In genomic region chr2:101295678-101296368, GRCm38 (mm10) we compare ENCODE assay signal across 12 mouse cellular contexts.
DNase-seq lines count a peak whose midpoint lies in the region; ATAC-seq and TF ChIP-seq lines count a peak whose summit lies in the region.
"Had no signal": no experiment of that assay in that cellular context is flagged by ENCODE, and none has a peak within 500 bp of the region (broad histone marks: within the 10 kb centered on the region; RNA-seq: fewer than 3 reads in every experiment).

No protein-coding gene starts in this region.

- no peaks in the 10 kb centered on the region for H3K36me3 ChIP-seq in kidney, embryonic 15.5 days
- no peaks in the 10 kb centered on the region for H3K36me3 ChIP-seq in forebrain, embryonic 16.5 days (ENCODE audit: control insufficient read depth, insufficient read depth)
- no peaks in the 10 kb centered on the region for H3K36me3 ChIP-seq in liver, postnatal 0 days (replicated peaks; ENCODE audit: insufficient read depth, low read length)
- H3K36me3 ChIP-seq: stomach, embryonic 15.5 days had no signal

- no peak for TF ChIP-seq CTCF in liver, postnatal 0 days (IDR thresholded peaks at IDR 0.05; ENCODE audit: low read depth)

- DNase-seq in kidney, adult 18-20 months = no peak
- DNase-seq in right cerebral cortex, postnatal 10 days (ENCODE audit: low spot score in 2 of 2) = peak; percentile 34 to 46
- DNase-seq in right cerebral cortex, adult 18-20 months = no peak
- DNase-seq in right cerebral cortex, postnatal 4 days = peak; percentile 25
- DNase-seq in liver, postnatal 0 days = no peak
- DNase-seq in left cerebral cortex, postnatal 4 days = no peak

- no peak for TF ChIP-seq EP300 in liver, postnatal 0 days (IDR thresholded peaks at IDR 0.05; ENCODE audit: low read depth)

- no peak overlapping the region for H3K9ac ChIP-seq in kidney, embryonic 15.5 days
- no peak overlapping the region for H3K9ac ChIP-seq in forebrain, embryonic 16.5 days (replicated peaks; ENCODE audit: low read depth, low read length)
- H3K9ac ChIP-seq in liver, postnatal 0 days (replicated peaks) = no peak overlapping the region
- H3K9ac ChIP-seq: liver, embryonic 14.5 days; stomach, embryonic 15.5 days had no signal

- peak overlapping the region; percentile 23; the same call in 1 of the 2 replicates for H3K4me2 ChIP-seq in kidney, embryonic 15.5 days
- peak overlapping the region; percentile 45 for H3K4me2 ChIP-seq in forebrain, embryonic 16.5 days (ENCODE audit: low read length)
- no peak overlapping the region for H3K4me2 ChIP-seq in liver, postnatal 0 days (ENCODE audit: low read depth, low read length)
- H3K4me2 ChIP-seq: stomach, embryonic 15.5 days had no signal

- intact Hi-C loops in left cerebral cortex, postnatal 4 days (cut with DNase I) = loop anchor here (10.0 kb wide), 2 partner anchors 131 to 359 kb away; no protein-coding TSS in a partner anchor

- no peak for ATAC-seq in kidney, embryonic 15.5 days (replicated peaks; ENCODE audit: low FRiP score)
- ATAC-seq in forebrain, embryonic 16.5 days = peak; percentile 25
- no peak for ATAC-seq in liver, postnatal 0 days
- ATAC-seq: intestine, embryonic 16.5 days had no signal

- WGBS in kidney, embryonic 15.5 days = 39% methylated on average over 10 of the region's 10 CpGs
- 11% methylated on average over 10 of the region's 10 CpGs for WGBS in forebrain, embryonic 16.5 days
- 68% methylated on average over 10 of the region's 10 CpGs for WGBS in liver, postnatal 0 days (ENCODE audit: insufficient replicate concordance)

- no peaks in the 10 kb centered on the region for H3K27me3 ChIP-seq in kidney, embryonic 15.5 days
- H3K27me3 ChIP-seq in forebrain, embryonic 16.5 days (replicated peaks; ENCODE audit: control insufficient read depth, insufficient read depth, low read length) = no peaks in the 10 kb centered on the region
- no peaks in the 10 kb centered on the region for H3K27me3 ChIP-seq in liver, postnatal 0 days (ENCODE audit: insufficient read depth, low read length)
- H3K27me3 ChIP-seq: megakaryocyte, embryonic 14.5 days; stomach, embryonic 15.5 days had no signal

- H3K27ac ChIP-seq in kidney, embryonic 15.5 days = no peak overlapping the region
- peak overlapping the region; percentile 80 for H3K27ac ChIP-seq in forebrain, embryonic 16.5 days (ENCODE audit: low read length)
- H3K27ac ChIP-seq in liver, postnatal 0 days (ENCODE audit: low read depth) = no peak overlapping the region
- H3K27ac ChIP-seq: liver, embryonic 14.5 days; stomach, embryonic 15.5 days had no signal

- H3K4me3 ChIP-seq in kidney, embryonic 15.5 days (replicated peaks) = no peak overlapping the region
- no peak overlapping the region for H3K4me3 ChIP-seq in forebrain, embryonic 16.5 days (replicated peaks; ENCODE audit: low read length)
- H3K4me3 ChIP-seq in liver, postnatal 0 days (ENCODE audit: low read depth, low read length) = no peak overlapping the region
- H3K4me3 ChIP-seq: megakaryocyte, embryonic 14.5 days; stomach, embryonic 15.5 days had no signal

- H3K9me3 ChIP-seq in kidney, embryonic 15.5 days (replicated peaks) = no peaks in the 10 kb centered on the region
- no peaks in the 10 kb centered on the region for H3K9me3 ChIP-seq in forebrain, embryonic 16.5 days (ENCODE audit: control insufficient read depth, low read length)
- no peaks in the 10 kb centered on the region for H3K9me3 ChIP-seq in liver, postnatal 0 days (ENCODE audit: low read length)
- H3K9me3 ChIP-seq: stomach, embryonic 15.5 days had no signal

- H3K4me1 ChIP-seq in kidney, embryonic 15.5 days = 0 out of 2 replicates have a peak, but pooled peaks cover 2% of the 10 kb centered on the region
- H3K4me1 ChIP-seq in forebrain, embryonic 16.5 days (replicated peaks; ENCODE audit: control insufficient read depth, insufficient read depth, low read length) = peaks cover 10% of the 10 kb centered on the region
- H3K4me1 ChIP-seq in liver, postnatal 0 days (ENCODE audit: insufficient read depth) = no peaks in the 10 kb centered on the region
- H3K4me1 ChIP-seq: megakaryocyte, embryonic 14.5 days; stomach, embryonic 15.5 days had no signal

Comparison
In these comparisons a context has a peak if more than half of its experiments do, and no peak if none do; other contexts are left out.
1. DNase-seq: peak in right cerebral cortex, postnatal 10 days (2 of 2) and right cerebral cortex, postnatal 4 days (single experiment); none in kidney, adult 18-20 months (single experiment), right cerebral cortex, adult 18-20 months (single experiment), liver, postnatal 0 days (single experiment) and left cerebral cortex, postnatal 4 days (single experiment).